Mouse (Mus musculus): Measurements from ENCODE around the gene Etv6. TPM values are rescaled to one million over a fixed set of nuclear protein-coding genes. Genes with fewer than 3 reads are reported as not detected.

The Etv6 gene
- polyA plus RNA-seq, 1 experiment from 2014 or later = 13.0 TPM

GRCm38 (mm10) chr6:134047974-134048373 lies 12.5 kb downstream of the Etv6 start:
- Histone ChIP-seq H3K27ac (ENCODE audit: low read depth, low read length) (no peak overlapping the region), H3K9ac (ENCODE audit: low read depth, low read length) (no peak overlapping the region), H3K9me3 (ENCODE audit: control insufficient read depth, low read length) (no peaks in the 10 kb centered on the region), H3K27me3 (replicated peaks; ENCODE audit: control insufficient read depth, insufficient read depth, low read length) (no peaks in the 10 kb centered on the region), H3K4me1 (replicated peaks; ENCODE audit: control insufficient read depth, insufficient read depth, low read length) (peaks cover 33% of the 10 kb centered on the region), H3K4me3 (ENCODE audit: low read depth, low read length) (no peak overlapping the region), H3K36me3 (ENCODE audit: control insufficient read depth, insufficient read depth, low read length) (no peaks in the 10 kb centered on the region), H3K4me2 (no peak overlapping the region)
- 76% methylated on average over 6 of the region's 6 CpGs for WGBS
- no peak for DNase-seq (ENCODE audit: low spot score)
- no peak for ATAC-seq (replicated peaks; ENCODE audit: low FRiP score)

- H3K27me3 ChIP-seq (replicated peaks; ENCODE audit: control insufficient read depth, insufficient read depth, low read length) = no peaks in the 10 kb centered on the region
- no peak overlapping the region for H3K4me2 ChIP-seq
- no peak for DNase-seq (ENCODE audit: low spot score)
- ATAC-seq (replicated peaks; ENCODE audit: low FRiP score) = no peak
- no peaks in the 10 kb centered on the region for H3K36me3 ChIP-seq (ENCODE audit: control insufficient read depth, insufficient read depth, low read length)
- H3K4me3 ChIP-seq (ENCODE audit: low read depth, low read length) = no peak overlapping the region
- no peak overlapping the region for H3K27ac ChIP-seq (ENCODE audit: low read depth, low read length)
- 75% methylated on average over 6 of the region's 6 CpGs for WGBS
- H3K9ac ChIP-seq (ENCODE audit: low read depth, low read length) = no peak overlapping the region
- H3K9me3 ChIP-seq (ENCODE audit: control insufficient read depth, low read length) = no peaks in the 10 kb centered on the region
- peaks cover 24% of the 10 kb centered on the region for H3K4me1 ChIP-seq (replicated peaks; ENCODE audit: control insufficient read depth, insufficient read depth, low read length)
These were observed 13.5 kb downstream of the Etv6 start for GRCm38 (mm10) chr6:134048965-134049364.

GRCm38 (mm10) chr6:134050466-134050865 lies 15.0 kb downstream of the Etv6 start:
- Histone ChIP-seq H3K27me3 (replicated peaks; ENCODE audit: control insufficient read depth, insufficient read depth, low read length) (no peaks in the 10 kb centered on the region), H3K4me1 (replicated peaks; ENCODE audit: control insufficient read depth, insufficient read depth, low read length) (peaks cover 14% of the 10 kb centered on the region), H3K9ac (ENCODE audit: low read depth, low read length) (no peak overlapping the region), H3K4me3 (ENCODE audit: low read depth, low read length) (no peak overlapping the region), H3K4me2 (no peak overlapping the region), H3K36me3 (ENCODE audit: control insufficient read depth, insufficient read depth, low read length) (no peaks in the 10 kb centered on the region), H3K9me3 (ENCODE audit: control insufficient read depth, low read length) (no peaks in the 10 kb centered on the region), H3K27ac (ENCODE audit: low read depth, low read length) (no peak overlapping the region)
- WGBS = 90% methylated on average over 8 of the region's 8 CpGs
- no peak for ATAC-seq (replicated peaks; ENCODE audit: low FRiP score)
- no peak for DNase-seq (ENCODE audit: low spot score)

- no peak overlapping the region for H3K27ac ChIP-seq (ENCODE audit: low read depth, low read length)
- WGBS = 71% methylated on average over 7 of the region's 7 CpGs
These were observed 16.4 kb downstream of the Etv6 start for GRCm38 (mm10) chr6:134051950-134052349.

GRCm38 (mm10) chr6:134053146-134053545 lies 17.6 kb downstream of the Etv6 start:
- no peak overlapping the region for H3K9ac ChIP-seq (ENCODE audit: low read depth, low read length)
- no peaks in the 10 kb centered on the region for H3K36me3 ChIP-seq (ENCODE audit: control insufficient read depth, insufficient read depth, low read length)
- no peak overlapping the region for H3K4me3 ChIP-seq (ENCODE audit: low read depth, low read length)
- DNase-seq (ENCODE audit: low spot score) (no peak), ATAC-seq (replicated peaks; ENCODE audit: low FRiP score) (no peak)
- H3K4me1 ChIP-seq (replicated peaks; ENCODE audit: control insufficient read depth, insufficient read depth, low read length) = peaks cover 5% of the 10 kb centered on the region; the same call in 1 of the 2 replicates
- WGBS = 85% methylated on average over 10 of the region's 10 CpGs
- H3K27me3 ChIP-seq (replicated peaks; ENCODE audit: control insufficient read depth, insufficient read depth, low read length) = no peaks in the 10 kb centered on the region
- no peak overlapping the region for H3K27ac ChIP-seq (ENCODE audit: low read depth, low read length)
- no peaks in the 10 kb centered on the region for H3K9me3 ChIP-seq (ENCODE audit: control insufficient read depth, low read length)
- H3K4me2 ChIP-seq = no peak overlapping the region

More at GRCm38 (mm10) chr6:134051950-134052349, 16.4 kb downstream of the Etv6 start:
- H3K9ac ChIP-seq (ENCODE audit: low read depth, low read length) = no peak overlapping the region
- H3K36me3 ChIP-seq (ENCODE audit: control insufficient read depth, insufficient read depth, low read length) = no peaks in the 10 kb centered on the region
- H3K4me3 ChIP-seq (ENCODE audit: low read depth, low read length) = no peak overlapping the region
- DNase-seq (ENCODE audit: low spot score) (no peak), ATAC-seq (replicated peaks; ENCODE audit: low FRiP score) (no peak)
- H3K4me1 ChIP-seq (replicated peaks; ENCODE audit: control insufficient read depth, insufficient read depth, low read length) = peaks cover 5% of the 10 kb centered on the region; the same call in 1 of the 2 replicates
- H3K4me2 ChIP-seq = no peak overlapping the region
- H3K27me3 ChIP-seq (replicated peaks; ENCODE audit: control insufficient read depth, insufficient read depth, low read length) = no peaks in the 10 kb centered on the region
- no peaks in the 10 kb centered on the region for H3K9me3 ChIP-seq (ENCODE audit: control insufficient read depth, low read length)

- no peak overlapping the region for H3K4me3 ChIP-seq (ENCODE audit: low read depth, low read length)
- peaks cover 5% of the 10 kb centered on the region for H3K4me1 ChIP-seq (replicated peaks; ENCODE audit: control insufficient read depth, insufficient read depth, low read length)
- no peak overlapping the region for H3K27ac ChIP-seq (ENCODE audit: low read depth, low read length)
- H3K4me2 ChIP-seq = no peak overlapping the region
- DNase-seq (ENCODE audit: low spot score) (no peak), ATAC-seq (replicated peaks; ENCODE audit: low FRiP score) (no peak)
- H3K27me3 ChIP-seq (replicated peaks; ENCODE audit: control insufficient read depth, insufficient read depth, low read length) = no peaks in the 10 kb centered on the region
- no peaks in the 10 kb centered on the region for H3K9me3 ChIP-seq (ENCODE audit: control insufficient read depth, low read length)
- H3K9ac ChIP-seq (ENCODE audit: low read depth, low read length) = no peak overlapping the region
- no peaks in the 10 kb centered on the region for H3K36me3 ChIP-seq (ENCODE audit: control insufficient read depth, insufficient read depth, low read length)
- WGBS = 82% methylated on average over 7 of the region's 7 CpGs
These were observed 18.1 kb downstream of the Etv6 start for GRCm38 (mm10) chr6:134053566-134053965.

GRCm38 (mm10) chr6:134055588-134055987 lies 20.1 kb downstream of the Etv6 start:
- Histone ChIP-seq H3K9ac (ENCODE audit: low read depth, low read length) (no peak overlapping the region), H3K27ac (ENCODE audit: low read depth, low read length) (no peak overlapping the region), H3K27me3 (replicated peaks; ENCODE audit: control insufficient read depth, insufficient read depth, low read length) (no peaks in the 10 kb centered on the region), H3K4me1 (replicated peaks; ENCODE audit: control insufficient read depth, insufficient read depth, low read length) (peaks cover 5% of the 10 kb centered on the region), H3K4me2 (no peak overlapping the region), H3K36me3 (ENCODE audit: control insufficient read depth, insufficient read depth, low read length) (no peaks in the 10 kb centered on the region), H3K4me3 (ENCODE audit: low read depth, low read length) (no peak overlapping the region), H3K9me3 (ENCODE audit: control insufficient read depth, low read length) (no peaks in the 10 kb centered on the region)
- 52% methylated on average over 7 of the region's 7 CpGs for WGBS
- DNase-seq (ENCODE audit: low spot score) (no peak), ATAC-seq (replicated peaks; ENCODE audit: low FRiP score) (no peak)

GRCm38 (mm10) chr6:134058451-134058850 lies 23.0 kb downstream of the Etv6 start:
- ATAC-seq (replicated peaks; ENCODE audit: low FRiP score) (no peak), DNase-seq (ENCODE audit: low spot score) (no peak)
- Histone ChIP-seq H3K27ac (ENCODE audit: low read depth, low read length) (no peak overlapping the region), H3K4me2 (no peak overlapping the region), H3K4me3 (ENCODE audit: low read depth, low read length) (no peak overlapping the region), H3K27me3 (replicated peaks; ENCODE audit: control insufficient read depth, insufficient read depth, low read length) (no peaks in the 10 kb centered on the region), H3K36me3 (ENCODE audit: control insufficient read depth, insufficient read depth, low read length) (no peaks in the 10 kb centered on the region), H3K9ac (ENCODE audit: low read depth, low read length) (no peak overlapping the region), H3K9me3 (ENCODE audit: control insufficient read depth, low read length) (no peaks in the 10 kb centered on the region), H3K4me1 (replicated peaks; ENCODE audit: control insufficient read depth, insufficient read depth, low read length) (peaks cover 9% of the 10 kb centered on the region)
- 61% methylated on average over 4 of the region's 4 CpGs for WGBS

- no peak overlapping the region for H3K9ac ChIP-seq (ENCODE audit: low read depth, low read length)
- 79% methylated on average over 10 of the region's 10 CpGs for WGBS
- no peaks in the 10 kb centered on the region for H3K36me3 ChIP-seq (ENCODE audit: control insufficient read depth, insufficient read depth, low read length)
- no peak for DNase-seq (ENCODE audit: low spot score)
- no peaks in the 10 kb centered on the region for H3K27me3 ChIP-seq (replicated peaks; ENCODE audit: control insufficient read depth, insufficient read depth, low read length)
- H3K4me2 ChIP-seq = no peak overlapping the region
- H3K27ac ChIP-seq (ENCODE audit: low read depth, low read length) = no peak overlapping the region
- H3K9me3 ChIP-seq (ENCODE audit: control insufficient read depth, low read length) = no peaks in the 10 kb centered on the region
- no peak overlapping the region for H3K4me3 ChIP-seq (ENCODE audit: low read depth, low read length)
- no peak for ATAC-seq (replicated peaks; ENCODE audit: low FRiP score)
- H3K4me1 ChIP-seq (replicated peaks; ENCODE audit: control insufficient read depth, insufficient read depth, low read length) = peaks cover 9% of the 10 kb centered on the region
These were observed 23.5 kb downstream of the Etv6 start for GRCm38 (mm10) chr6:134058886-134059551.
